Mouse (Mus musculus) gastrocnemius, adult 8-10 months (tissue): ENCODE results near the gene Gm20388. TPM values are rescaled to one million over a fixed set of nuclear protein-coding genes. Genes with fewer than 3 reads are reported as not detected.

Experiments
- DNase-seq, 2 experiments: peaks; one replicate each; pipeline ENCODE4 v3.0.0; 2022; ENCODE audit warnings: low spot score in 2 of 2
- total RNA-seq, 4 experiments: library from RNA; stranded (reverse); gene quantifications; 2 replicates each; pipeline ENCODE4 v1.2.4; 2022

Gm20388 gene
- total RNA-seq, 4 experiments from 2014 or later: 4.4 to 20.0 (median 7.9) TPM; not detected in 1

DNA sequence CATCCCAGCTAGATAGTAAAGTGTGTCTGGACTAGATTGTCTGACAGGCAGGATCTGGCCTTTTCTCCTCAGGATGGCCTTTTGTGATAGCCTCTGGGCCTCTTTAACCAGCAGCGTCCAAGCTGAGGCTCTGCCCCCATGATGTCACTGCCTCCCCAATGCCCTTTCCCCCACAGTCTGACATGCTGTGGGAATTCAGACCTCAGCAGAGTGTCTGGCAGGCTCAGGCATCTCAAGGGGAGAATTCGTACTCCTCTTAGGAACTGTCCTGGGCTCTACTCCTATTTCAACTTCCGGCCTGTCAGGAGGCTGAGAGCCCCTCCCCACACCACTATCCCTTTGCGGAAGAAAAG lies 553.9 kb downstream of the Gm20388 start:
- DNase-seq: no peak

DNA sequence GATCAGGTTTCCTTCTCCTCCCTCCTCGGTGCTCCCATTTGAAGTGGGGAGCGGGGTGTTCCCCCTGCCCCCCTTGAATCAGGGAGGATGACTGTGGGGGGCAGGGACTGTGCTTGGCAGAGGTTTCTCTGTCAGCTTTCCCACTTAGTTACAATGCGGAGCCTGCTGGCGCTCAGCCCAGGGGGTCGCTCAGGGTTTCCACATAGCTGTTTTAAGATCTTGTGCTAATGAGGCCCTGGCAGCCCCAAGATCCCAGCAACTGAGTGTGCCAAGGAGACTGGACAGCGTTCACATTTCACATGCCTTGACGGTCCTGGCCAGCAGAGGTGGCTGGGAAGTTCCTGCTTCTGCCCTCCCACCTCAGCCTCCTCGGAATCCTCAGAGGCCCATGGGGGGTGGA lies 555.1 kb downstream of the Gm20388 start:
- peak; percentile 21 to 47 for DNase-seq

DNA sequence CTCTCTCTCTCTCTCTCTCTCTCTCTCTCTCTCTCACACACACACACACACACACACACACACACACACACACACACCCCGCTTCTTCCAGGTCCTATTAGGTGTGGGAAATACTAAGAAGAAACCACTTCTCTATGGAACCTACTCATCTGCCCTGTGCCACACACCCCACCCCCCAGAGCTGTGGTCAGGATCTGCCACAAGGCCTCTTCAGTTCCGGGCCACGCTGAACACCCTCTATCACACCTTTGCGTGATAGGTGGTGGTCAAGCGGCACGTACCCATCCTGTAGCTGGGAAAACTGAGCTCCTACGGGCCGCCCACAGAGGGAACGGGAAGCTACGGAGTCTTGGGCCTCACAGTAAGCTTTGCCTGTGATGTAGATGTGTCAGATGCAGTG lies 555.6 kb downstream of the Gm20388 start:
- no peak for DNase-seq

- no peak for DNase-seq
Measured at GRCm38 (mm10) chr8:120467598-120467997, 557.0 kb downstream of the Gm20388 start.

GRCm38 (mm10) chr8:120470170-120470569 lies 559.5 kb downstream of the Gm20388 start:
- DNase-seq: no peak

GRCm38 (mm10) chr8:120471166-120471565 lies 560.5 kb downstream of the Gm20388 start:
- no peak for DNase-seq

DNA sequence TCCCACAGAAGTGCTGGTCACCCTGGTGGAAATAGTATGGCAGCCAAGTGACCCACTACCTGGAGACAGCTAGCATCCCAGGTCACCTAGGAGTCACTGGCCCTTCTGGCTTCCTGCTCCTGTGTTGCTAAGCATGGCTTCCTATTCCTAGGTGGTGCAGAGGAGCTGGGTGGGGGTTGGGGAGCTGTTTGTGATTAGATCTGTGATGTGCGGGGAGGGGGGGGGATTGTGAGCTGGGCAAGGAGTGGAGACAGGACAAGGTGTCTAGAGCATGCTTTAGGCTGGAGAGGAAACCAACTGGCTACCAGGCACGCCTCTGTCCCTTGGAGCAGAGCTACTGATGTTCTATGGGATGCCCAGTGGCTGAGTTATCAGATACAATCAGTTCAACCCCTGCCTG lies 561.1 kb downstream of the Gm20388 start:
- DNase-seq: no peak

- no peak for DNase-seq
Measured at GRCm38 (mm10) chr8:120472230-120472629, 561.6 kb downstream of the Gm20388 start.

DNA sequence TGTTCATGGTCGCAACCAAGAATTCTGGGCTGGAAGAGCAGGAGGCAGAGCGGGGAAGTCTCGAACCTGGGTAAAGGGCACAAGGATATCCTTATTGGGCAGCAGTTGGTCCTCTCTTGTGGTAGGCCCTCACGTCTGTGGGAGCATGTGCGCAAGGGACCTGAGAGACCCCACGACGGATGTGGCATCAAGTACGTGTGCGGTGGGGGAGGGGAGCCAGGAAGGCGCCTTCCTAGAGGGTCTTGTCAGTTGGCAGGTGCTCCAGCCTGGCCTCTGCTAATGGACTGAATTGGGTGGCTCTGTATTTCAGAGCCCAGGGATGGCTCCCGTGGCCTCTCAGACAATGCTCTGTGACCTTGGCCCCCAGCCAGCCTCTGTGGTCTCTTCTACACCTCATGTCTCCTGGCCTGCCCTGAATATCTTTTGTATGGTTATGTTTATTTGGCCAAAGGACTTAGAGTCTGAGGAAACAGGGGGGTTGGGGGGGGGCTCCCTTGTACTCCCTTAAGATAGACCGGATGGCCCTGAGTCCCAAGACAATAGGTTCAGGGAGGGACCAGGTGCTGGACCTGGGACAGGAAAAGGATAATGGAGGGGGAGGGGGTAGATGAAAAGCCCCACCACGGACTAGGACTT lies 563.2 kb downstream of the Gm20388 start:
- DNase-seq: no peak

- no peak for DNase-seq
Measured at GRCm38 (mm10) chr8:120474496-120475235, 564.0 kb downstream of the Gm20388 start.

- no peak for DNase-seq
Measured at GRCm38 (mm10) chr8:120475462-120476201, 565.0 kb downstream of the Gm20388 start.

DNA sequence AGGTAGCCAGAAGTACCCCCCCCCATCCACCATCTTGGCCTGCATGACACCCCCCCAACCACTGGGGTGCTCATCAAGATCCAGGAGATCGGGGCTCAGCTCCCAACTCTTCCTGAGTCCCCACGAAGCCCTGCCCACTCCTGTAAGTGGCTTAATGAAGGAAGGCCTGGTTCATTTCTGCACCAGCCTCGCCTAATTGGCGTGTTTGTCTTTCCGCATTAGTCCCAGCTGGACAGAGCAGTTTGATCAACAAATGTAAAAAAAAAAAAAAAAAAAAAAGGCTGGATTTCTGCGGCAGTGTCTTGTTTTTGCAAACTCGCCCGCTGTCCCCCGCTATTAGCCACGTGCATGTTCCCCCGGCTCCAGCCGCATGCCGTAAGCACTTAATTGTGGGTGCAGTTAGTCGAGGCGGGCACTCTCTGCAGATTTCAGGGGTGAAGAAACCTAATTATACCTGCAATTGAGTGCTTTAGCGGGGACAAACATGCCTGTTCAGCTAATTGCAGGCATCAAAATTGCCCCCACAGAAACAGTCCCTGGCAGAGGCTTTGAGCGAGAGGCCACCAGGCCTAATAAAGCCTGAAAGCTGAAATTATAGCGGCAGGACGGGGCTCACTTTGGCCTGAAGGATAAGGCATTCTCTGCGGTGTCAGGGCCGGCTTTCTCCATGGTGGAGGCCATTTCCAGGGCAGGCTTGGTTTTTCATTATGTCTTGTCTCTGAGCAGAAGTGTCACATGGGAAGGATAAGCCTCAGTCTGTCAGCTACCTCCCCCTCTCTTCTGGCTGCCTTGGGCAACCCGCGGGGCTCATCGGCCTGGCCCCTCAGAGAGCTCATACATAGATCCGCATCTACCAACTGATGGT lies 566.3 kb downstream of the Gm20388 start:
- DNase-seq: no peak

GRCm38 (mm10) chr8:120478754-120479153 lies 568.1 kb downstream of the Gm20388 start:
- no peak for DNase-seq

DNA sequence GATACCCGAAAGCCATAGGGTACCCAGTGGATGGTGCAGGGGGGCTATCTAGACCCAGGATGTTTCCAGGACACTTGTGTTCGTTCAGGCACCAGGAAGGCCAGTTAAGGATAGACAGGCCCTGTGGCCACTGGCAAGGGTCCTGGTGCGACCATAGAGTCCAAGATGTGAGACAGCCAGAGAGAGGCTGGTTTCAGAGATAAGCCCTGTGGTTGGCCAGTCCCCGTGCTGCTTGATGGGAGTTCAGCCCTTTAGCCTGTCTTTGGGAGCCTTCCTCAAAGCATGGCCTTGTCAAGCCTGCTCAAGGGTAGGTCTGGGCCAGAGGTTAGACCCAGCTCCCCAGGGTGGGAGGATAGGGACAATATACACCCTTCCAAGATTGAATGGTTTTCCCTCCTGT lies 569.0 kb downstream of the Gm20388 start:
- DNase-seq: no peak

DNA sequence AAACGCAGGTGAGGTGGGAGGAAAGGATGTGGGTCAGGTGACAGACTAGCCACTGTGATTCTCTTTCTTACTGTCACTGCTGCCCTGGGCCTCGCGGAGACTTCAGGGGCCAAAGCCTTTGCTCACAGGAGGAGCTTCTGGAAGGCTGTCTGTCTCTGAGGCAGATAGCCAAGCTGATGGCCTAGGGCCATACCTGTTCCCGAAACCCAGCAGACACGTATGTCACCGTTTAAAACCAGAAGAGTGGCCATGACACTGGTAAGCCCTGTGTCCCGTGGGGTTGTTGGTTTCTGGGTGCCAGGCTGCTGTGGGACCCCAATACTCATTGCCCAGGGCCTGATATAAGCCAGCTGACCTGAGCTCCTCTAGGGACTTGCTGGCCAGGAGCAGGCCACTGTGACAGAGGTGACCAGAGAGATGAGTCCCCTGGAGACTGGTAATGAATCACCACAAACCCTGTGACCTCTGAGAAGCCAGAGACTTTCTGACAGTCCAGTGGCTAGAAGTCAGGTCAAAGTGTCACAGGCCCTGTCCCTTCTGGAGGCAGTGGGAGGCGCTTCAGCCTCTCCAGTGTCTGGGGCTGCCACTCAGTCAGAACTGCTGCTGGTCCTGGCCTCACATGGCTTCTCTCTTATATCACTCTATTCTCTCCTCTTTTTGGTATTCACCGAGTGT lies 571.5 kb downstream of the Gm20388 start:
- DNase-seq: no peak

- no peak for DNase-seq
Measured at GRCm38 (mm10) chr8:120484460-120484859, 573.8 kb downstream of the Gm20388 start.

DNA sequence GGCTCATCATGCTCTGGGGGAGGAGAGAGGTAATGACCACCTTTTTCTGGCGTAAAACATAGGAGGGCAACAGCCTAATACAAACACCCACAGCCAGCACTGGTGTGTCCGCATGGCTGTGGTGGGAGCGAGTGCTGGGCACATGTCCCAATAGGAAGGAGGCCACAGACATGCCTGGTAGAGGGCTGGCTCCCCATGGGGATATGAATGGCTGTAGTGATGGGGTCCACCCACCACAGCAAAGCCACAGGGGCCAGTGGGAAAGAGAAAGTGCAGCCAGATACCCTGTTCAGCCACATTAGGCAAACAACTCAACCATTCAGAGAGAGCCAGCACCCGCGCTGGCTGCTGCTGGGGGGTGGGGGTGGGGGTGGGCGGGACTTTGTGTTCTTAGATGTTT lies 574.5 kb downstream of the Gm20388 start:
- no peak for DNase-seq

GRCm38 (mm10) chr8:120485551-120486476 lies 575.2 kb downstream of the Gm20388 start:
- DNase-seq: no peak

DNA sequence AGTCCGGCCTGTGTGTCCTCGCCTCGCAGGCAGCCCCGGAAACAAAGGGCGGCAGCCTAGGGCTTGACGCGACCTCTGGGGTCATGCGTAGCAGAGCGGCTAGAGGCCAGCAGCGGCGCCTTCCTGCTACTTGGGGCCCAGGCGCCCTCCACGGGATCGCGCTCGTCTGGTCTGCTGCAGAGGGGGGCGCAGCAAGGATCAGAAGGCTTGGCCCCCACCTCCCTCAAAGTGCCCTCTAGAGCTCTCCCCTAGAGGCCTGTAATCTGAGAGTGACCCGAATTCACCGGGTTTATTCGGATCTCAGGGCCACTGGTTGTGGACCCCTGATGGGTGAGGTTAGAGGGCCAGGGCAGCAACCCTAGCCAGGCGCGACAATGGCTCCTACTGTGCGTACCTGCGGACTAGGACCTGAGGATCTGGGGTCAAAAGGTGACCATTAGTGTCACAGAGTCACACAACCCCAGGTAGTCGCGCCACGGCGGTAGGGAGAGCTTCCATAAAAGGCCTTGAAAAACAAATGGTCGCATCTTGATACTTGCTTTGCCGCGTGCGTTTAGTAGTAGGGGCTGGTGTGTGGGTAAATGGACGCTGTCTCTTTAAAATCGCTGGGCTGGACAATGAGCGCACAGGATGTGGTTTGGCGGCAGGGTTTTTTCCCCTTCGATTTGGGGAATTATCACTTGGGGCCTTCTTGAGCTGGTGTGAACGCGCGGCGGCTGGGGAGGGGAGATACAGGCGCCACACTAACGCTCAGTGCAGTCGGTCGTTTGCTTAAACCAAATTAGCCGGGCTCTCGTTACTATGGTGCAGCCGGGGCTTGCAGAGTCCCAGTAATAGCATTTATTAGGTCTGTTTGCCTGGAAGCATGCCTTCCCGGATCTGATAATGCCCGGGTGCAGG lies 576.1 kb downstream of the Gm20388 start:
- no peak for DNase-seq
